Mouse (Mus musculus) NIH3T3 (cell line): ENCODE data around the gene Inafm1.
"Not testable (repeated sequence)": the region's sequence is repeated elsewhere in the genome, so short reads cannot be mapped to it uniquely, and the experiment has no call there.

Experiments
- DNase-seq: peaks from one replicate; pipeline ENCODE4 v3.0.0-alpha.2; 2012; ENCODE audit warnings: low read depth

Inafm1 gene

GRCm38 (mm10) chr7:16263015-16263787 lies 10.2 kb downstream of the Inafm1 start:
- DNase-seq, result peak; percentile 96

DNA sequence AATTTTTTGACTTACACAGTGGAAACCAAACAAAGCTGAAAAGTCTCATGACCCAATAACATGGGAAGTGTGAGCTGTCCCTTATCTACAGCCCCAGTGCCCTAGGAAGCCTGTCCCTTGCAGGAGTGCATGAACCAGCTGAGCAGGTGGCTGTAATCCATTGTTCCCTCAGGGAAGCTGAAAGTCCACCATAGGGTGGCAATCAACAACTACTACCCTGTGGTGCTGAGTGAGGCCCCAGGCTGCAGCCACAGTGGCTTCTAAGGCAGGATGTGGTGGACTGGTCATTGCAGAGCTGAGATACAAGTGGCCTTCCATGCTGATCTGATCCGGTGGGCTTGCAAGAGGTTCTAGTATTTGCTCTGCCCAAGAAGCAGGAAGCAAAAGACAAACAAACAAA lies 12.3 kb downstream of the Inafm1 start:
- no peak for DNase-seq

DNA sequence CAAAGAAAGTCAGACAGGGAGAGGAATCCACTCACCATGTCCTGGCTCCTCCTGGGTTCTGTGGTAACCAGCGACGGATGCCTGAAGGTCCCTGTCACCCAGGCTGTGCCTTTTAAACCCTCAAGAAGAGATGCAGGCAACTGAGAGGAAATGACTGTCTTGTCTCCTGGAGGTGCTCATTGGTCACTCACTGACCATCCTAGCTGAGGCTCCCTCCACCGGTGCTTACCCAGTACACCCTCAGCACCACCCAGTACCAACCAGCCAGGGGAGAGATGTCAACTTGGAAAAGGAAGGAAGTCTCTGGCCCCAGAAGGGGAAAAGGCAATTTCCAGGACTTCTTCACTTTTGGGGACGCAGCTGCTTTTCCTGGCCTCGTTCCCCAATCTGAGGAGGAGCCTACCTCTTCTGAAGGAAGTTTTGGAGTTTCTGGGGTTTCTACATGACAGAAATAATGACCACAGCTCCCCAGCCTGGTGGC lies 14.3 kb downstream of the Inafm1 start, which contains the start of gene C5ar1:
TSS of gene C5ar1 (minus strand) at position 431 of the 481 bp plus-strand sequence.
- no peak for DNase-seq

GRCm38 (mm10) chr7:16257830-16258229 lies 15.6 kb downstream of the Inafm1 start:
- DNase-seq, result no peak

DNA sequence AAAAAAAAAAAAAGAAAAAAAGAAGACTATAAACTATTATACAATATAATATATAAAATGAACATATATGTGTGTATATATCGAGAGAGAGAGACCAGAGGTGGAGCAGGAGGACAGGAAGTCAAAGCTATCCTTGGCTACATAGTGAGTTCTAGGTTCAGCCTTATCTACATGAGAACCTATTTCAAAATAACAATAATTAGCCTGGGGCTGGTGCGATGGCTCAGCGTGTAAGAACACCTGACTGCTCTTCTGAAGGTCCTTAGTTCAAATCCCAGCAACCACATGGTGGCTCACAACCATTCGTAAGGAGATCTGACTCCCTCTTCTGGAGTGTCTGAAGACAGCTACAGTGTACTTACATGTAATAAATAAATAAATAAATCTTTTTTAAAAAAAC lies 17.5 kb downstream of the Inafm1 start:
- not testable (repeated sequence) for DNase-seq

DNA sequence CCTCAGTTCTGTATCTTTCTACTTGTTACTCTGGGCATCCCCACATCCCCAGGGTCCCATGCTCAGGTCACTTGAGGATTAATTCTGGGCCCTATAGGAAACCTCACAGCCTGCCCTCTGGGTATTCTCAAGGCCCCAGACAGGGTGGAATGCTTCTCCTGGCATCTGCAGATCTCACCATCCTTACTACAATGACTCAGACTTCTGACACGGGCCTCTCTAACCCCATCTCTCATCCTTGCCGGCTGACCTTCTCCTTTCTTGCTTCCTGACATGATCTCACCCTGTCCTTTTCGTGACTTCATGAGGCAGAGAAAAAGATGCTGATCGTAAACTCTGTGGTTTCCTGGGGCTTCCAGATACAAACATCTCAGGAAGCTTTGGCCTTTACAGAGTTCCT lies 19.2 kb downstream of the Inafm1 start:
- DNase-seq, result no peak

DNA sequence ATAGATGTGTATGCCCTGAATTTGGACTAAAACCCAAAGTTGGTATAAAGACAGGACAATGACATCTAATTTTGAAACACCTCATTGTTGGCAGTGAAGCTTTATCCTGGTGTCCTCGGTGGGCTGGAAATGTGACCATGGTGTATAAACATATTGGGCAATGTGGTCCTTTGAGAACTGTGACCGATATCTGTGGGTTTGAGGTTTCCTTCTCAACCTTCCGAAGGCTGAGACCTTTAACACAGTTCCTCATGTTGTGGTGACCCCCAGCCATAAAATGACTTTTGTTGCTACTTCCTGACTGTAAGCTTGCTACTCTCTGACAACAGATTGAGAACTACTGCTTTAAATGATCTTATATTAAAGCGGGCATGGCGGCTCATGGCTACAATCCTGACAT lies 22.7 kb downstream of the Inafm1 start:
- no peak for DNase-seq

- no peak for DNase-seq
Observed at GRCm38 (mm10) chr7:16245958-16246357, 27.5 kb downstream of the Inafm1 start.

GRCm38 (mm10) chr7:16244067-16244466 lies 29.4 kb downstream of the Inafm1 start, which contains the start of gene C5ar2:
TSS of gene C5ar2 (minus strand) at chr7:16244154.
- DNase-seq, result no peak

- no peak for DNase-seq
Observed at GRCm38 (mm10) chr7:16242198-16242597, 31.2 kb downstream of the Inafm1 start.

GRCm38 (mm10) chr7:16241787-16242186 lies 31.6 kb downstream of the Inafm1 start:
- peak; percentile 46 for DNase-seq

DNA sequence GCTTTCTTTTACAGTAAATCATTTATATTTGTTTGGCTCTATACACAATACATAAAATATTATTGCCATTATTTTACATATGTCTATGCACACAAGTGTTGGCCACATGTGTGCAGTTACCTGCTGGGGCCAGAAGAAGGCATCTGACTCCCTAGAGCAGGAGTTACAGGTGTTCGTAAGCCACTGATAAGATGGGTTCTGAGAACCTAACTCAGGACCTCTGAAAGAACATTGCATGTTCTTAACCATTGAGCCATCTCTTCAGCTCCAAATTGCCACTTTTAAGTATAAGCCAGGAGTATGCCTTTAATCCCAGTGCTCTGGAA lies 32.5 kb downstream of the Inafm1 start:
- DNase-seq, result no peak

GRCm38 (mm10) chr7:16240281-16240977 lies 33.0 kb downstream of the Inafm1 start:
- no peak for DNase-seq

DNA sequence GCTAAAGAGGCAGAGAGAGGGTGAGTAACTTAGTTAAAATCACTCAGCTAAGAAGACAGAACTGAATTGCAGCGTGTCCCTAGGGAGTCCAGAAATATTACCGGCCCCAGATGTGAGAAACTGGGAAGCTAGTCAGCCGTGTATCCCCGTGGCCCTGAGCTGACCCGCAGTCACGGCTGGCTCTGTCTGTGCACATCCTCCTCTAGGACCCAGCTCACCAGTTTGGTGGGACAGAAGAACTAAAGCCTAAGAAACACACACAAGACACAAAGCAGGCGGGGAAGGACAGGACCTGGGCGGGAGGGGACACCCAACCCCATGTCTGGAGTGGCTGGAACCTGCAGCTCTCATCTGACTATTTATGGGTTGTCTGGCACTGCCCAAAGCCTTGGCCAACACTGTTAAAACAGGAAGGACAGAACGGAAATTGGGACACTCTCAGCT lies 33.8 kb downstream of the Inafm1 start:
- DNase-seq, result no peak

- no peak for DNase-seq
Observed at GRCm38 (mm10) chr7:16229869-16230268, 43.5 kb downstream of the Inafm1 start.
